Mouse (Mus musculus) thymus, postnatal 4 days (tissue): ENCODE data around the gene A430078G23Rik.
A peak's percentile ranks its signal among the peaks of the same experiment; 100 is the strongest.

ENCODE experiments used
- DNase-seq: peaks from one replicate; pipeline ENCODE4 v3.0.0; 2021

A430078G23Rik gene

DNA sequence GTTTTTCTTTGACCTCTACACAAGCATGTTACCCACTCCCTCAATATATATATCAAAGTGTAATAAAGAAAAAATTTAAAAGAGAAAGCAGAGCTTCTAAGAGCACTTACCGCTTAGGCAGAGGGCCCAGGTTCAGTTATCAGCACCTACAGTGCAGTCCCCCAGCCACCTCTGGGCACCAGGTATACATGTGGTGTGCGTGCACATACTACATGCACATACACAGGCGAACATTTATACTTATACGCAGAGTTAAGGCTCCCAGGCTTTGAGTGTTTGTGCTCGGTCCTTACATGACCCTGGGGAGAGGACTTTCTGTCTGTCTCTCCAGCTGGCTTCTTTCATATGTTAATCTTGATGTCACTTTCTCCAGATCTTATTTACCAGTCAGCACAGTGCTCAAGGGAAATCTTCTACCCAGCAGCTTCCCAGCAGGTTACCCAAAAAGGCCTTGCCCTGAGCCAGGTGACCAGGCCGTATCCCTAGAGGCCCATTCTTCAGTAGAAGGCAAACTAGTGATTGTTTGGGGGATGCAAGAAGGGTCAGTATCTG, 61.5 kb downstream of the A430078G23Rik start:
- no peak for DNase-seq

GRCm38 (mm10) chr8:3415259-3415658, 62.0 kb downstream of the A430078G23Rik start:
- DNase-seq: no peak

DNA sequence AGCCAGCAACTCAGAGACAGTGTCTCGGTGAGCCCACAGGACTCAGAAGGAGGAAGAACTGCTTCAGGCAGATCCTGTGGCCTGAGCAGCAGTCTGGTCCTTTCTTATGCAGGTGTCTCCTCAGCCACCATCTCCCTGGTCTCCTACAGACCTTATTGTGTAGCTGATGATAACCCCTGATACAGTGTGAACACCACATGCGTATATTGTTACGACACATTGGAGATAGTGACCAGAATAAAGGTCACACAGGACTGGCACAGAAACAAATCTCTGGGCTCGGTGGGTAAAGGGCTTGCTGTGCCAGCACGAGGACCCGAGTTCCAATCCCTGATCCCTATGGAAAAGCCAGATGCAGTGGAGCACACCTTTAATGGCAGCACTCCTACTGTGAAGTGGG, 62.4 kb downstream of the A430078G23Rik start:
- no peak for DNase-seq

DNA sequence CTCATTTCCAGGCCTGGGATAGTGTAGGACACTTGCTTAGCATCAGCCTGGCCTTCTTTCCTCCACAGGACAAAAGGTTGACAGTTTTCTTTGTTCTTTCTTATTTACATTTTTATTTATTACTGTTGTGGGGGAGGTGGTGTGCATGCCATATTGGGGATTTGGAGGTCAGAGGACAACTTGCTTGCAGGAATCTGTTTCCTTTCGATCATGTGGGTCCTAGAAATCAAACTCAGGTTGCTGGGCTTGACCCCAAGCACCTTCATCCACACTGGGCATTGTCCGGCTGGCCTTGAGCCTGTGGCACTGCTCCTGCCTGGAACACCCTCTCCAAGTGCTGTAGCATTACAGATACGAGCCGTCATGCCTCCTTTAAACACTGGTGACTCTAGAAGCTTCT, 63.6 kb downstream of the A430078G23Rik start:
- DNase-seq: no peak

GRCm38 (mm10) chr8:3417455-3417854, 64.2 kb downstream of the A430078G23Rik start:
- DNase-seq: no peak

GRCm38 (mm10) chr8:3418101-3418500, 64.9 kb downstream of the A430078G23Rik start:
- no peak for DNase-seq

DNA sequence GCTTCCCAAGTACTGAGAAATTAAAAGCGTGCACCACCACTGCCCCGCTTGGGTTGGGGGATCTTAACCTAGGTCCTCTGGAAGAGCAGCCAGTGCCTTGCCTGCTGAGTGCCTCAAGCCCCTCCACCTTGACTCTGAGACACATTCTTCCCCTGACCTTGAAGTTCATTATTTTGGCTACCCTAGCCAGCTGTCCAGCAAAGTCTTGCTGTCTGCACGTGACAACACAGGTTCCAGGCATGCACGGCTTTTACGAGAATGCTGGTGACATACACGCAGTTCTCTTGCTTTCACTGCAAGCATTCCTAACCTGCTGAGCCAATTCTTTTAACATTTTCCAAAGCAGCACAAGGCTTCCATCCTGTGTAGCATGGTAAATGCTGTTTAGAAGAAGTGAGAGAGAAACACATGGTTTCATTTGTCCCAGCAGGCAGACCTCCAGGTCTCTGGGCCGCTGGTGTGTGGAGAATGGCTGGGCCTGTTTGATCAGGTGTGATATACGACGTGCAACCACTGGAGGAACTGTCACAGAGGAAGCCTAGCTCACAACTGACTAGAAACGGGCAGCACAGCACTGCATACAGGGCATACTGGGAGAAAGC, 67.0 kb downstream of the A430078G23Rik start:
- no peak for DNase-seq

- no peak for DNase-seq
Observed at GRCm38 (mm10) chr8:3421507-3421906, 68.3 kb downstream of the A430078G23Rik start.

GRCm38 (mm10) chr8:3425217-3425616, 72.0 kb downstream of the A430078G23Rik start:
- DNase-seq: no peak

DNA sequence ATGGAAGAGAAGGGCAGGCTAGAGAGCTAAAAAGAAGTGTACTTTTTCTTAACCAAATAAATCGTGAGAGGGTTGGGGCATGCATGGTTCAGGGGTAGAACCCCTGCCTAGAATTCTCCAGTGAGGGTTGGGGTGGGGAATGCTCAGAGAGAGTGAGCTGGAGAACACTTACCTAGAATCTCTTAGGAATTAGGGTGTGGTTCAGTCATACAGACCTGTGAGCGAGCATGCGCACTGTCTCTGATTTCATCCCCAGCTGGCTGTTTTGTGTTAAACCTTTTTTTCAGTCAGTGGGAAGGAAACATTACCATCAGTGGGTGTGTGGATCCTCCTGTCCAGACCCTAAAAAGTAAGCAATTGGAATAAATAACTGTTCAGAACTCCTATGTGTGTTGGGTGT, 73.0 kb downstream of the A430078G23Rik start:
- no peak for DNase-seq

GRCm38 (mm10) chr8:3428426-3428825, 75.2 kb downstream of the A430078G23Rik start:
- no peak for DNase-seq

- DNase-seq: no peak
Observed at GRCm38 (mm10) chr8:3429966-3430365, 76.8 kb downstream of the A430078G23Rik start.

DNA sequence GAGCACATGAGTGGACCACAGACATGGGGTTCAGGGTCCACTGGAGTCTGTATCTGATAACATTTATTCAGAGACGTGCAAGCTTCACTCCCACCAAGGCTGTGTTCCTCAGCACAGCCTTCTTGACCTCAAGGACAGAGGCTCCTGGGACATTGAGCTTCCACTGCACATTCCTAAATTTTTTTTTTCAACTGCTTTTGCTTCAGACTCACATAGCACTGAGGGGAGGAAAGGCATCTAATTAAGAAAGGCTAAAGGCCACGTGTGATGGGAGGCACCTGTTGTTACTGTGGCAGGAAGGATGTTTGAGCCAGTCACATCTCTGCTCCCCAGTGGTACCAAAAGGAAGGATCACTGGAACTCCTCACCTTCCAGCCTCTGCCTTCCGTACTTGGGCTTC, 77.9 kb downstream of the A430078G23Rik start:
- no peak for DNase-seq

DNA sequence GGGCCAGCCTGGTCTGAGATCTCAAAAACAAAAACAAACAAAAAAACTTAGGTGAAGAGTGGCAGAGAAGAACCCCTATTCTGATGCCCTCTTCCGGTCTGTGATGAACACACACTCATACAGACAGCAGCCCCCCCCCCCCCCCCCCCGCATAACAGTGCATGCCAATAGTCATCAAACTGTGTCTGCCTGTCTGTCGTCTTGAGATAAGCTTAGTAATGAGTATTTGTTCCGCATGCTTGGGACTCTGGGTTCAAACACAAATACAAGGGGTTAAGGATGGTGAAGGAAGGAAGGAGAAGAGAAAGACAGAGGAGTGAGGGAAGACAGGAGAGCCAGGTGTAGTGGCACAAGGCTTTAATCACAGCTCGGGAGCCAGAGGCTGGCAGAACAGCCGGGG, 83.3 kb downstream of the A430078G23Rik start:
- DNase-seq: no peak

- DNase-seq: peak; percentile 64
Observed at GRCm38 (mm10) chr8:3439510-3439909, 86.3 kb downstream of the A430078G23Rik start.
